Mouse (Mus musculus): ENCODE measurements around the gene Kcna7. TPM values are rescaled to one million over a fixed set of nuclear protein-coding genes. Genes with fewer than 3 reads are reported as not detected.

Kcna7 gene
- total RNA-seq, 2 experiments from 2014 or later, result 83.7 to 93.5 TPM

DNA sequence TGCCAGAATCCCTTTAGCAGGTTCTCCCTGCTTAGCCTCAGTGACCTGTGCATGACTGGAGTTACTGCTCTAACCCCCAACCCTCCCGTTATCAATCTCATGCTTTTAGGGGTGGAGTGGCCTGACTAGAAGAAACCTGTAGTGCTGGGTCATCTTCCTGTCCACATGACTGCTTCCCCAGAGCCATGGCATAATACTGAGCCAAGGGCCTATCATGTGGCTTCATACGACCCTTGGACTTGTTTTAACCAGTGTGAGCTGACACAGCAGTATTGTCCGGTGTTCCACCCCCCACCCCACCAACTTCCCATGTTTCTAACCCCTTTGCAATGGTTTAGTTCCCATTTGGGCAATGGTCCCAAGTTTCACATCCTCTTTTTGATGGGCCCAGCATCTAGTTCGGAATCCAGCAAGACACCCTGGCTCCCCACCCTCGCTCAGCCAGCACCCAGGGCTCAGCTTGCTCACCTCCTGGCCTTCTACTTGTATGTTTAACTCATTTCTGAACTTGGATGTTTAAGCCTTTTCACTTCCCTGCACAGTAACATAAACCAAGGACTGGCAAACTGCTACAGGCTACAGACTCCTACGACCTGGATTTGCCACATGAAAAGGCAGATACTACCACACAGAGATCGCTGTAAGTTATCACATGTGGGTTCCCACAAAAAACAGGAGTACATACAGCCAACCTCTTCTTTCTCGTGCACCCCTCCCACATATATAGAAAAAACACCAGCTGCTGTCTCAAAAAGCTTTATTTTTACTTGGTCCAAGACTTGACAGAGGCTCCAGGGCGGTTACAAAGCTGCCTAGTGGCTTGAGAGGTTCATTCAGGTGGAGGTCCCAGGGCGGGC, 52.0 kb downstream of the Kcna7 start:
- DNase-seq (ENCODE audit: low spot score), result peak; percentile 65

DNA sequence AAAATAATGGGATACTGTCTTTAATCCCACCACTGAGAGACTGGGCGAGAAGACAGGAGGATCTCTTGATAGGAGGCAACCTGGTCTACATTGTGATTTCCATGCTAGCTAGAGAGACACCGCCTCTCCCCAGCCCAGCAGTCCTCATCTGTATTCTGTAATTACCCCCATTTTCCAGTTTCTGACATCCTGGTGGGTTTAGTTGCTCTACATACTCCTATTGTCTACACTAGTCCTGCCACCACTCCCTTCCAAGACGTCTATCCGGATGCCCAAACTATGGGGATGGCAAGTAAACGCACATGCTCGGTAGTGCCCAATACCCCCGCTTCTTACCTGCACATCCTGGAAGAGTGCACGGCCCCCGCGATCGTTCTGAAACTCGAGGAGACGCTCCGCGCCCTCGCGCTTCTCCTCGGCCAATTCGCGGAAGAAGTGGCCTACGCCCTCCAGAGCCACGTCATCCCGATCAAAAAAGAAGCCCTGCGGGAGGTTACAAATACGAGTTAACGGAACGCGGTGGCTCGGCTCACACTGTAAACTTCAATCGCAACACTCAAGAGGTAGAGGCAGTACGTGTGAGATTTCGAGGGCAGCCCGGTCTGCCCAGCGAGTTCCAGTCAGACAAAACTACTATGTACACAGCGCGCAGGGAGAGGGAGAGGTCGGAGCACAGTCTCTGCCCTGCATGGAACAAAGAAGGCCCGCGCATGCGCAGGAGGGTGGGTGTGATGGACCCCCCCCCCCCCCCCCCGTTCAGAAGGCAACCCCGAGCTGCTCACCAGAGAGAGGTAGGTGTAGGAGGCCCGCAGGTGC, 53.5 kb downstream of the Kcna7 start:
- peak; percentile 59 for DNase-seq (ENCODE audit: low spot score)

Small RNA genes lying within 50 kb of the gene (microRNA-seq; reads per million reads assigned to microRNA genes)
- not detected for gene Gm22133

Other genes starting within 250 kb of the Kcna7 start
- gene Slc17a7, start 241.7 kb upstream of the Kcna7 start, total RNA-seq (2021), result under 1 TPM; 0.14 to 0.17 TPM
- gene Gfy, start 226.1 kb upstream of the Kcna7 start, total RNA-seq (2021), result not detected
- not detected for gene Pth2, start 224.7 kb upstream of the Kcna7 start, total RNA-seq (2021)
- gene Ccdc155, start 200.8 kb upstream of the Kcna7 start, total RNA-seq (2021), result not detected
- not detected for gene Dkkl1, start 193.5 kb upstream of the Kcna7 start, total RNA-seq (2021)
- gene Tead2, start 189.9 kb upstream of the Kcna7 start, total RNA-seq (2021), result 1 to 10 TPM; 1.2 to 1.3 TPM
- gene Cd37, start 166.5 kb upstream of the Kcna7 start, total RNA-seq (2021), result 1 to 10 TPM; 1.1 to 1.2 TPM
- not detected for gene Slc6a16, start 164.6 kb upstream of the Kcna7 start, total RNA-seq (2021)
- gene Slc6a21, start 128.1 kb upstream of the Kcna7 start, total RNA-seq (2021), result not detected
- gene Trpm4, start 71.9 kb upstream of the Kcna7 start, total RNA-seq (2021), result 10 to 100 TPM; 25.9 to 31.3 TPM
- gene Hrc, start 70.4 kb upstream of the Kcna7 start, total RNA-seq (2021), result 100 to 1,000 TPM; 877 to 904 TPM
- gene Ppfia3, start 38.6 kb upstream of the Kcna7 start, total RNA-seq (2021), result under 1 TPM; 0.11 to 0.21 TPM
- not detected for gene Lin7b, start 35.1 kb upstream of the Kcna7 start, total RNA-seq (2021)
- gene Snrnp70, start 9.9 kb upstream of the Kcna7 start, total RNA-seq (2021), result 10 to 100 TPM; 60.3 to 65.4 TPM
- gene Ntf5, start 8.0 kb downstream of the Kcna7 start, total RNA-seq (2021), result 1 to 10 TPM; 4.3 to 4.7 TPM
- under 1 TPM; 0.47 to 0.59 TPM for gene Lhb, start 15.2 kb downstream of the Kcna7 start, total RNA-seq (2021)
- 100 to 1,000 TPM; 321 to 326 TPM for gene Gys1, start 29.2 kb downstream of the Kcna7 start, total RNA-seq (2021)
- gene Ruvbl2, start 32.4 kb downstream of the Kcna7 start, total RNA-seq (2021), result 10 to 100 TPM; 26.6 to 27.9 TPM
- gene Ftl1, start 54.2 kb downstream of the Kcna7 start, total RNA-seq (2021), result 100 to 1,000 TPM; 109 to 151 TPM
- 10 to 100 TPM; 14.2 to 16.6 TPM for gene Bax, start 61.2 kb downstream of the Kcna7 start, total RNA-seq (2021)
- not detected for gene Tulp2, start 76.2 kb downstream of the Kcna7 start, total RNA-seq (2021)
- gene Gm45808, start 81.2 kb downstream of the Kcna7 start, total RNA-seq (2021), result 1 to 10 TPM; 8.1 to 9.6 TPM
- 10 to 100 TPM; 22.6 to 22.9 TPM for gene Dhdh, start 83.2 kb downstream of the Kcna7 start, total RNA-seq (2021)
- gene Nucb1, start 104.8 kb downstream of the Kcna7 start, total RNA-seq (2021), result 10 to 100 TPM; 63.3 to 68.6 TPM
- gene Ppp1r15a, start 120.6 kb downstream of the Kcna7 start, total RNA-seq (2021), result 10 to 100 TPM; 28.6 to 63.5 TPM
- gene Plekha4, start 120.7 kb downstream of the Kcna7 start, total RNA-seq (2021), result 1 to 10 TPM; 5.2 to 5.3 TPM
- gene Hsd17b14, start 149.2 kb downstream of the Kcna7 start, total RNA-seq (2021), result 1 to 10 TPM in 1 of 2 experiments, under 1 TPM in 1; 0.91 to 1.9 TPM
- gene Bcat2, start 164.5 kb downstream of the Kcna7 start, total RNA-seq (2021), result 10 to 100 TPM; 95.0 to 98.1 TPM
- gene Fgf21, start 209.8 kb downstream of the Kcna7 start, total RNA-seq (2021), result not detected
- gene Fut1, start 211.6 kb downstream of the Kcna7 start, total RNA-seq (2021), result not detected
- not detected for gene Izumo1, start 216.2 kb downstream of the Kcna7 start, total RNA-seq (2021)
- gene Rasip1, start 221.8 kb downstream of the Kcna7 start, total RNA-seq (2021), result 1 to 10 TPM; 5.5 to 8.5 TPM
- 10 to 100 TPM; 17.6 to 18.7 TPM for gene Mamstr, start 234.3 kb downstream of the Kcna7 start, total RNA-seq (2021)